Mouse (Mus musculus) embryonic facial prominence, embryonic 13.5 days (tissue): ENCODE measurements around the gene Pde5a. TPM values are rescaled to one million over a fixed set of nuclear protein-coding genes. Genes with fewer than 3 reads are reported as not detected.

Source experiments
- ATAC-seq: fragments of 200-750 bp; cut with Nextera tagmentation; 2 replicates; pipeline ENCODE4 v1.8.0; 2017; ENCODE audit warnings: low read depth; ENCODE audit not compliant: insufficient number of reproducible peaks, insufficient read depth, low FRiP score, low TSS enrichment
- H3K27ac ChIP-seq: fragments of 300-500 bp; sonication (generic); 2 replicates; pipeline ENCODE4 v1.5.1; 2015; ENCODE audit warnings: moderate library complexity, mild to moderate bottlenecking, inconsistent platforms
- H3K27me3 ChIP-seq: fragments of 300-500 bp; sonication (generic); 2 replicates; pipeline ENCODE4 v1.6.1; 2015; ENCODE audit warnings: mild to moderate bottlenecking, inconsistent platforms
- H3K36me3 ChIP-seq: fragments of 300-500 bp; sonication (generic); 2 replicates; pipeline ENCODE4 v1.6.1; 2015; ENCODE audit warnings: mild to moderate bottlenecking, inconsistent platforms
- H3K4me1 ChIP-seq: fragments of 300-500 bp; sonication (generic); 2 replicates; pipeline ENCODE4 v1.6.1; 2015; ENCODE audit warnings: inconsistent platforms
- H3K4me2 ChIP-seq: fragments of 300-500 bp; sonication (generic); 2 replicates; pipeline ENCODE4 v1.6.1; 2015; ENCODE audit warnings: moderate library complexity, mild to moderate bottlenecking, inconsistent platforms
- H3K4me3 ChIP-seq: fragments of 300-500 bp; sonication (generic); 2 replicates; pipeline ENCODE4 v1.5.1; 2015; ENCODE audit warnings: mild to moderate bottlenecking, inconsistent platforms
- H3K9ac ChIP-seq: fragments of 300-500 bp; sonication (generic); 2 replicates; pipeline ENCODE4 v1.6.1; 2015; ENCODE audit warnings: mild to moderate bottlenecking, inconsistent platforms
- H3K9me3 ChIP-seq: fragments of 300-500 bp; sonication (generic); 2 replicates; pipeline ENCODE4 v1.6.1; 2016; ENCODE audit warnings: inconsistent platforms
- WGBS: fragments of 180-500 bp; shearing (Covaris S2); methylation state at CpG from one replicate; pipeline ENCODE4 v1.1.7; 2015; ENCODE audit warnings: mixed read lengths; 5-methylcytosine and 5-hydroxymethylcytosine counted together
- polyA plus RNA-seq: library from polyadenylated mRNA; unstranded; fragments of >200 nt; fragmentation: Nextera tagmentation; extraction: Ambion mirVana; gene quantifications from 2 replicates; pipeline ENCODE4 v1.2.1, GENCODE M21; 2015

The Pde5a gene
- polyA plus RNA-seq, 1 experiment from 2014 or later, result 5.9 TPM

DNA sequence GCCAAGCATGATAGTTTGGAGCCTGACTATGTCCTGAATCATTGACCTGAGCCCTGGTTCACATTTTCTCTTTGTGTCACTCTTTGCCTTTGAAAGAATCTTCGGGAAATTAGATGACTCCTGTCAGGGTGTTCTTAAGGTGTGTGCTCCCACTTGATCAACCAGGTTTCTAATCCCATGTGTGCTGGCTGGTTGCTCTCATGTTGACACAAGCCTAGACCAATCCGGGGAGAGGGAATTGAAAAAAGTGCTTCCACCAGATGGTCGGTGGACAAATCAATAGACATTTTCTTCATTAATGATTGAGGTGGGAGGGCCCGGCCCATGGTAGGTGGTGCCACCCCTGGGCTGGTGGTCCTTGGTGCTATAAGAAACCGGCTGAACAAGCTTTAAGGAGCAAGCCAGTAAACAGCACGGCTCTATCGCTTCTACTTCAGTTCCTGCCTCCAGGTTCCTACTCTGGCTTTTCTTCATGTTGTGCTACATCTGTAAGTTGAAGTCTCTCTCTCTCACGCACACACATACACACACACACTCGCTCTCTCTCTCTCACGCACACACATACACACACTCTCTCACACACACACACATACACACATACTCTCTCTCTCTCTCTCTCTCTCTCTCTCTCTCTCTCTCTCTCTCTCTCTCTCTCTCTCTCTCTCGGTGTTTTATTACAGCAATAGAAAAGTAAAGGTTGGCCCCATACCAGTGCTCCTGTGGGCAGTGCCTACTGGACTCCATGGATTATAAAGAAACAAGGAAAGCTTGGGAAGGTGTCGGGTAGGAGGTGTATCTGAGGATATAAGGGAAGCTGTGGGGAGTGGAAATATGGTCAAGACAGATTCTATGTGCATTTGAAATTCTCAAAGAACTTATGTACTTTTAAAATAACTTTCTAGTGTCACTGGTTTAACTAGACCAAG lies 132.1 kb downstream of the Pde5a start:
- no peak overlapping the region for H3K9ac ChIP-seq
- 0 out of 2 replicates have a peak, but pooled peaks cover 4% of the 10 kb centered on the region for H3K4me1 ChIP-seq
- 0 out of 2 replicates have a peak, but pooled peaks cover 2% of the 10 kb centered on the region for H3K36me3 ChIP-seq
- no peaks in the 10 kb centered on the region for H3K27me3 ChIP-seq
- H3K9me3 ChIP-seq, result no peaks in the 10 kb centered on the region
- WGBS, result 88% methylated on average over 12 of the region's 12 CpGs
- no peak overlapping the region for H3K27ac ChIP-seq
- H3K4me3 ChIP-seq, result no peak overlapping the region
- no peak for ATAC-seq
- no peak overlapping the region for H3K4me2 ChIP-seq

DNA sequence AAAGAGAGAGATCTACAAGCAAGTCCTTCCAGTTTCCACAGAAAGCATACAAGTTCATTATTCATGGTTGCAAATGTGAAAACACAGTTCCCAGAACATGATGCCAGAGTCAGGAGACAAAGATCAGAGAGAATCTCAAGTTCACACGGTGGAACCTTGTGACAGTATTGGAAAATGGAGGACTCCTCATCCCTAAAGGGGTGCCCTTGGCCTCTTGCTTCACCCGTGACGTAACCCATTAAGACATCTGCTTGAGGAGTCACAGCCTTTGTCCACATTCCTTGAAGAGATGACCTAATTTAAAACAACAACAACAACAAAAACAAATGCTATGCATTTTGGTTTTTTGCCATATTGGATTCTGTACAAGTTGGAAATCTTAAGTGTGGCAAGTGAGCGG lies 136.3 kb downstream of the Pde5a start:
- ATAC-seq, result no peak
- H3K9ac ChIP-seq, result no peak overlapping the region
- H3K4me1 ChIP-seq, result no peaks in the 10 kb centered on the region
- H3K36me3 ChIP-seq, result no peaks in the 10 kb centered on the region
- H3K4me2 ChIP-seq, result no peak overlapping the region
- H3K9me3 ChIP-seq, result no peaks in the 10 kb centered on the region
- 79% methylated on average over 4 of the region's 4 CpGs for WGBS
- no peak overlapping the region for H3K4me3 ChIP-seq
- no peak overlapping the region for H3K27ac ChIP-seq
- H3K27me3 ChIP-seq, result no peaks in the 10 kb centered on the region

DNA sequence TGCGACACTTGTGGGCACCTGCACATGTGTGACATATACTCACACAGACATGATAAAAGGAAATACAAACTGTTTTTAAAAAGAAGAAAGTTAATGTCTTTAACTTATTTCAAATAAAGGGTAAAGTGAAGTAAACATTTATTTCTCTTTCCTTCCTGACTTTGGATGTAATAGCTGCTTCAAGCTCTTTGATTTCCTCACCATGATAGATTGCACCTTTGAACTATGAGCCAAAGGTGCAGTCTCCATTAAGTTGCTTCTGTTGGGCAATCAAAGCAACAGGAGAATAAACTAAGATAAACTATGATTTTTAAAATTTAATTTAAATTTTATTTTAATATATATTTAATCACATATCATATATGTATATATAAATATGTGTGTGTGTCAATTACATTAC lies 139.5 kb downstream of the Pde5a start:
- no peaks in the 10 kb centered on the region for H3K9me3 ChIP-seq
- H3K27me3 ChIP-seq, result no peaks in the 10 kb centered on the region
- no peaks in the 10 kb centered on the region for H3K36me3 ChIP-seq
- ATAC-seq, result no peak
- no peak overlapping the region for H3K9ac ChIP-seq
- WGBS, result 92% methylated on average over 1 of the region's 1 CpGs
- no peak overlapping the region for H3K4me2 ChIP-seq
- H3K27ac ChIP-seq, result no peak overlapping the region
- no peaks in the 10 kb centered on the region for H3K4me1 ChIP-seq
- no peak overlapping the region for H3K4me3 ChIP-seq

DNA sequence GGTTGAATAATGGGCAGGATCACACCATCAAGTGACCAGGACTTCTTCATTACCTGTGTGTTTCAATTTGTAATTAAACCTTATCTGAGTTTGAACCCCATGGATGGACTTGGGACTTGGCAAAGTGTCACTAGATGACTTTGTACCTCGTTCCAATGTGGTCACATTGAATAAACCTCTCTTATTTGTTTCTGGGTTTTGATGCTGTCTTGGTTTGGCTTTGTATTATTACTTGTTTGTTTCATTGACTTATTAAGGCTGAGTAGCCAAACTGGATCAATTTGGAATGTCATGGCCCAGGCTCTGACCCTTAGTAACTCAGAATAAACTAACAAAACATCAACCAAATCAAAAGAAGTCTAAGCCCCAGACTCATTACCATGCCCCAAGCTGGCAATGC lies 142.8 kb downstream of the Pde5a start:
- no peak overlapping the region for H3K27ac ChIP-seq
- 86% methylated on average over 1 of the region's 1 CpGs for WGBS
- no peaks in the 10 kb centered on the region for H3K4me1 ChIP-seq

DNA sequence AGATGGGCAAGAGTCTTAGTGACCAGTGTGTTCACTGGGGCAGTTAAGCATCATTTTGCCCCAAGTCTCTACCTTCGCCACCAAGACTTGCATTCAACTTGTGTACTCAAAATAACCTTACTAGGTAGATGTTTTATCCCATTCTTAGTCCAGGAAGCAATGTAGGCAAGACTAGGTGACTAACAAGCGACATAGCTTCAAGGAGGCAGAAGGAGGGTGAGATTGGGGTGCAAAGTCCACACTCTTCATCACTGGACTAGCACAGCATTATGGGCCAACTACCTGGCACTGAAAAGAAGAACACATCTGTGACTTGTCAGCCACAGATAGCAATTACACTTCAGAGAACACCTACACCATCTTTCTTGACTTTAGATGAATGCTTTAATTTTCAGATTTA lies 148.1 kb downstream of the Pde5a start:
- Histone ChIP-seq H3K4me2 (no peak overlapping the region), H3K4me3 (no peak overlapping the region), H3K4me1 (no peaks in the 10 kb centered on the region), H3K9me3 (no peaks in the 10 kb centered on the region), H3K36me3 (no peaks in the 10 kb centered on the region), H3K27ac (no peak overlapping the region), H3K9ac (no peak overlapping the region), H3K27me3 (no peaks in the 10 kb centered on the region)
- no peak for ATAC-seq
- WGBS, result 88% methylated on average over 2 of the region's 2 CpGs

More for the DNA sequence above, 142.8 kb downstream of the Pde5a start:
- Histone ChIP-seq H3K27me3 (no peaks in the 10 kb centered on the region), H3K4me3 (no peak overlapping the region), H3K4me2 (no peak overlapping the region), H3K9me3 (no peaks in the 10 kb centered on the region), H3K9ac (no peak overlapping the region), H3K36me3 (no peaks in the 10 kb centered on the region)
- no peak for ATAC-seq

DNA sequence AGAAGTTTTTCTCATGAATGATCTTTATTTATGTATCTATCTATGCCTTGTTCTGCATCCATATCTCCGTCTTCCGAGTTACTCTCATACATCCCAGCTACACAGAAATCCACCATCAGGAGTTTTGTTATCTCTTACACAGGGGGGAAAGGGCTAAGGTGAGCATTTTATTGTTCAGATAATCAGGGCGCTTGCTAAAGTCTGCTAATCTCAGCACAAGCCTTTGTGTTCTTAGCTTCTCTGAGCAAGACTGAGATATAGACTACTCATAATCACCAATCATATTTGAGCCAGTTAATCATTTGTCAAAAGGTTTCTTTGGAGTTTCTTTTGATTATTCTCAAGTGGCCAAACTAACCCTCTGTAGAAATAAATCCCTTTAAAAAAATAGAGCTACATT lies 148.8 kb downstream of the Pde5a start:
- no peaks in the 10 kb centered on the region for H3K9me3 ChIP-seq
- ATAC-seq, result no peak
- H3K4me3 ChIP-seq, result no peak overlapping the region
- H3K4me2 ChIP-seq, result no peak overlapping the region
- no peaks in the 10 kb centered on the region for H3K4me1 ChIP-seq
- no peak overlapping the region for H3K9ac ChIP-seq
- no peaks in the 10 kb centered on the region for H3K36me3 ChIP-seq
- H3K27ac ChIP-seq, result no peak overlapping the region
- whole genome bisulfite sequencing, result 99% methylated on average over 3 of the region's 3 CpGs
- no peaks in the 10 kb centered on the region for H3K27me3 ChIP-seq

DNA sequence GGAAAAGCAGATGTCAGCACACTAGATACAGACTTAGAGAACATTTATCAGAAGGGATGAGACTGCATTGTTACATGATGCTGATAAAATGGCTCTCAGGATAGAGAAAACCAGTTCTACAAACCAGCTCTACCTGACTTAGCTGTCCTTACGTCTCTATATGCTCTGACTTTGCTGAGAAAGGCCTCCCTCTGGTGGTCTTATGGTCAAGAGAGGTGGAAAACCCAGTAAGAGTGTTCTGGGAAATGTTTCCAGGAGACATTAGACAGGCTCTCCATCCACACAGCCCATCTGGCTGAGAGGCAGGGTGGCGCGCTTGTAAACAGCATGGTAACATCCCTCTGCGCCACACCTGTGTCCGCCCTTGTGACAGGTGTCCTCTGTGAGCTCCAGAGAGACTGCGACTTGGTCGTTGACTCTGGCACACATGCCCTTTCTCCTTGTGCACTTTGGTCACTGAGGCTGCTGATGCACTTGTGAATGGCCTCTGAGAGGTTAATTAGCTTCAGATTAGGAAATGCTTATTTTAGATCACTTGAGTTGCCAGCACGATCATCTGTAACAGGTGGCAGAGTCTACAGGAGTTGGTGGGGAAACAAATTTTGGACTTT lies 150.1 kb downstream of the Pde5a start:
- H3K27me3 ChIP-seq, result no peaks in the 10 kb centered on the region
- no peak overlapping the region for H3K27ac ChIP-seq
- no peaks in the 10 kb centered on the region for H3K36me3 ChIP-seq
- 84% methylated on average over 8 of the region's 8 CpGs for WGBS
- no peaks in the 10 kb centered on the region for H3K4me1 ChIP-seq
- H3K4me3 ChIP-seq, result no peak overlapping the region
- H3K9ac ChIP-seq, result no peak overlapping the region
- no peak for ATAC-seq
- no peaks in the 10 kb centered on the region for H3K9me3 ChIP-seq
- H3K4me2 ChIP-seq, result no peak overlapping the region

DNA sequence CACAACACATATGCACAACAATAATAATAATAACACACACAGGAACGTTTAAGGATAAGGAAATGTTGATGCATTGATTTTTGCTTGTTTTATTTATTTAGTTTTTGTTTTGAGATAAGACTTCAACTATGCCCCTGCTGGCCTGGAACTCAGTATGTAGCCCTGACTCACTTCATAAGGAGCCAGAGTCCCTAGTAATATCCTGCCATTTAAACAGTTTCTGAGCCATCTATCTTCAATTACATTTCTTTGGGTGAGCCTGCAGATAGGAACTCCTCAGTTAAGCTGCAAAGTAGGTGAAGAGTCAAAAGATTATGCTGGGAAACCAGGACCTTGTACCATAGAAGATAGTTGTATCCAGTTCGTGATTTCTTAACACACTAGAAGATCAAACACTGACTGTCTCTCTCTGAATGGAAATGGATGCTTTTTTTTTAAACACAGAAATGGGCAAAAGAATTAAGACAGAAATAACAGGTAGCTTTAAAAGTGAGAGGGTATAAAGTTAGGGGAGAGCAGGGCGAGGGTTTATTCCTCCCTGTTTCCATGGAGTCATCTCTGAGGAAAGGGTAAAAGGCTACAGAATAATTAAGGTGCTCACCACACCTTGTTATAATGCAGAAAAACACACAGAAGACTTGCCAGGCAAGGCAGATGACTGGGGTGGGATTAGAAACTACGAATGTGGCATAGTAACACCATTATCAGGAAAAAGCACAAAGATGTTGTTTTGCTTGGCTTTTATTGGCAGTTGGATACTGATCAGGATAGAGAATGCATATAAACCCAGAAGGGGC lies 159.0 kb downstream of the Pde5a start:
- Histone ChIP-seq H3K4me2 (no peak overlapping the region), H3K27me3 (no peaks in the 10 kb centered on the region), H3K9me3 (no peaks in the 10 kb centered on the region), H3K9ac (no peak overlapping the region), H3K4me3 (no peak overlapping the region), H3K27ac (no peak overlapping the region), H3K36me3 (no peaks in the 10 kb centered on the region), H3K4me1 (no peaks in the 10 kb centered on the region)
- WGBS, result 84% methylated on average over 4 of the region's 4 CpGs
- ATAC-seq, result no peak

DNA sequence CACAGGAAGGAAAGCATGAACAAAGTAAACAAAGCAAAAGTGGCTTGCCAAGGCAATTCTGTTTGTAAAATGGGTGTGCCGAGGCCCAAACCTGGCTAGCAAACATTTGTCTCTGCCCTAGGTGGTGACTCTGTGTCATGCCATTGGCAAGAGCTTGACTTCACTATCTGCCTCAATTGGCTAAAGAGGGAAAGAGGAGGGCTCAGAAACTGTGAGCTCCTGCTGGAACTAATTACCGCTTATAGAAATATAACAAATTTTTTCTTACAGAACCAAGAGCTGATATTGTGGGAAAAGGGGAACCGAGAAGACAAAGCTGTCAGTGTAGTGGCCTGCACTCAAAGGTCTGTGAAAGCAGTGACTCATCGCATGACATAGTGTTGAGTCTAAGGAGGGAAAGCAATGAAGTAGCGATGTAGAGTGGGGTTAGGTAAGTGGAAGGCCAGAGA lies 159.6 kb downstream of the Pde5a start:
- Histone ChIP-seq H3K4me2 (no peak overlapping the region), H3K27ac (no peak overlapping the region), H3K4me3 (no peak overlapping the region), H3K27me3 (no peaks in the 10 kb centered on the region), H3K36me3 (no peaks in the 10 kb centered on the region), H3K9me3 (no peaks in the 10 kb centered on the region), H3K9ac (no peak overlapping the region), H3K4me1 (no peaks in the 10 kb centered on the region)
- WGBS, result 74% methylated on average over 5 of the region's 5 CpGs
- no peak for ATAC-seq

DNA sequence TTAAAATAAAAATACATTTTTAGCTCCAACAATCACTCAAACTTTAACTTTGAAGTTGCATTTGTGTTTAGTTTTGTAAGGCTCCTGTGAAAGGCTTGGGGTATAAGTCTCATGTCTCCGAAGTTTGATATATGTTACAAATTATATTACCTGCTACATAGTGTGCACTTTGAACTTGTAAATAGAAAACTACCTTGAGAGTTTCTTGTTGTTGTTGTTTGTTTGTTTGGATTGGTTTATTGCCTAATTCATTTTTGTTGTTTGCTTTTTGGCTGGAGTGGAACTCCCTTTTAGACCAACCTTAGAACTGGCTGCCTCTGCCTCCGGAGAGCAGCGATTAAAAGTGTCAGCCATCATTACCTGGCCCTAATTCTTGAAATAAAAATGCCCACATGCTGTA lies 166.0 kb downstream of the Pde5a start, which contains the start of gene Fabp2:
TSS of gene Fabp2 (plus strand) at position 301 of the 400 bp plus-strand sequence.
- 85% methylated on average over 3 of the region's 3 CpGs for WGBS
- Histone ChIP-seq H3K4me3 (no peak within 1 kb of the TSS), H3K4me2 (no peak within 1 kb of the TSS), H3K36me3 (no peaks in the 10 kb centered on the region), H3K27me3 (no peaks in the 10 kb centered on the region), H3K9ac (no peak within 1 kb of the TSS), H3K9me3 (no peaks in the 10 kb centered on the region), H3K27ac (no peak within 1 kb of the TSS), H3K4me1 (no peaks in the 10 kb centered on the region)
- no peak for ATAC-seq

DNA sequence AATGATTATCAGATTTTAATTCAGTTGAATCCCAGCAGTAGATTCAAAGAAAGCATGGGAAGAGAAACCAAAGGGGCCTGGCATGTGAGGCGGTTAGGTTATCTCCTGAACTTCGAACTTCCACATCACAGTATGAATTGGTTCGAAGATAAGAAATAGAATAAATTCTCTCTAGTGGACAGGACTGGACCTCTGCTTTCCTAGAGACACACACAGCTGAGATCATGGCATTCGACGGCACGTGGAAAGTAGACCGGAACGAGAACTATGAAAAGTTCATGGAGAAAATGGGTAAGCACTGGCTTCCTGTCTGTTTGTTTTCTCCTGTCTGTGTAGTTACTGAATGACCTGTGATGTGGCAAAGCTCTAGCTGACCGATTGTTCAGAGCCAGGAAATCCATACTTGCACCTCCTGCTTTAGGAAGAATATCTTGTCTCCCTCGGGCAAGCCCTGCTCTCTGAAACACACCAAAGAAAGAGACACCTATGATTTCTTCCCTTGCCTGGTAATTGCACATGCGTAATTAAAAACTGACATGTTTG lies 166.5 kb downstream of the Pde5a start:
- H3K4me2 ChIP-seq, result no peak overlapping the region
- ATAC-seq, result no peak
- H3K36me3 ChIP-seq, result no peaks in the 10 kb centered on the region
- WGBS, result 83% methylated on average over 11 of the region's 11 CpGs
- no peak overlapping the region for H3K4me3 ChIP-seq
- H3K9me3 ChIP-seq, result no peaks in the 10 kb centered on the region
- H3K27ac ChIP-seq, result no peak overlapping the region
- H3K9ac ChIP-seq, result no peak overlapping the region
- H3K27me3 ChIP-seq, result no peaks in the 10 kb centered on the region
- H3K4me1 ChIP-seq, result no peaks in the 10 kb centered on the region
